Mouse (Mus musculus): Measurements from ENCODE around the gene Tnfrsf9.

GRCm38 (mm10) chr4:150872681-150873080 is 41.7 kb upstream of the Tnfrsf9 start:
- TF ChIP-seq CTCF (IDR thresholded peaks at IDR 0.05; ENCODE audit: low read depth) (no peak), EP300 (IDR thresholded peaks at IDR 0.05; ENCODE audit: low read depth) (no peak)

Measured in heart, postnatal 0 days (tissue).